Mouse (Mus musculus): ENCODE results near the gene Hbb-bh2.

GRCm38 (mm10) chr7:103886152-103886551 is 45.8 kb upstream of the Hbb-bh2 start, which contains the start of gene Olfr66:
- TF ChIP-seq TAL1 (IDR thresholded peaks at IDR 0.05; ENCODE audit: low read length), result no peak
- no peak for TF ChIP-seq GATA1 (IDR thresholded peaks at IDR 0.05; ENCODE audit: low read length)
